Mouse (Mus musculus): ENCODE data around the gene Zfp560. TPM values are rescaled to one million over a fixed set of nuclear protein-coding genes. Genes with fewer than 3 reads are reported as not detected.
"Not testable (repeated sequence)": the region's sequence is repeated elsewhere in the genome, so short reads cannot be mapped to it uniquely, and the experiment has no call there.

Gene Zfp560
- total and polyA plus RNA-seq, 2 experiments from 2014 or later = 4.8 to 53.6 TPM

DNA sequence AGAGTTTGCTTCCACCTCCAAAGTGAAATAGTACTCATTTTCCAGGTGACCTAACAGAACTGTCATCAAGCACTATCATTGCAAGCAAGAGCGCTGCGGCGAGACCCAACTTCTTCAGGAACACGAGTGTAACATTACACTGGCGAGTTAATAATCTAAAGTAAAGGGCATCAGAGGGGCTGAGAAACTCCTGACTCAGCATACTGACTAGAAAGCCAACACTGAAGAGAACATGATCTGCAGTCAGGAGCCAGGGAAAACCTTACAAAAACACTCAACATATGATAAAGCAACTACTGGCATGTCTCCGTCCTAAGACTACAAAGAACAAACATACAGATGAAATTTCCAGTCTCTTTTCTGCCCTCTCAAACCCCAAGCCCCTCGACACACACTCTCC lies 1.3 kb downstream of the Zfp560 start:
- no peak for TF ChIP-seq CTCF (IDR thresholded peaks at IDR 0.05; ENCODE audit: low read depth)
- no peak for TF ChIP-seq EP300 (IDR thresholded peaks at IDR 0.05; ENCODE audit: low read depth)
- Histone ChIP-seq H3K4me2 (ENCODE audit: low read depth, low read length) (peak overlapping the region; percentile 77), H3K9me3 (replicated peaks; ENCODE audit: control insufficient read depth, low read length) (no peaks in the 10 kb centered on the region), H3K27ac (ENCODE audit: low read depth) (no peak overlapping the region), H3K27me3 (ENCODE audit: control insufficient read depth, insufficient read depth, low read length) (no peaks in the 10 kb centered on the region), H3K9ac (replicated peaks; ENCODE audit: low read depth, low read length) (no peak overlapping the region), H3K4me1 (ENCODE audit: control insufficient read depth, insufficient read depth) (peaks cover 7% of the 10 kb centered on the region), H3K4me3 (ENCODE audit: low read depth, low read length) (no peak overlapping the region; the same call in 1 of the 2 replicates), H3K36me3 (replicated peaks; ENCODE audit: control insufficient read depth, insufficient read depth, low read length) (no peaks in the 10 kb centered on the region)
- ATAC-seq (ENCODE audit: insufficient read depth, low read depth) (no peak), DNase-seq (ENCODE audit: low spot score) (no peak)
- 84% methylated on average over 7 of the region's 7 CpGs for WGBS

DNA sequence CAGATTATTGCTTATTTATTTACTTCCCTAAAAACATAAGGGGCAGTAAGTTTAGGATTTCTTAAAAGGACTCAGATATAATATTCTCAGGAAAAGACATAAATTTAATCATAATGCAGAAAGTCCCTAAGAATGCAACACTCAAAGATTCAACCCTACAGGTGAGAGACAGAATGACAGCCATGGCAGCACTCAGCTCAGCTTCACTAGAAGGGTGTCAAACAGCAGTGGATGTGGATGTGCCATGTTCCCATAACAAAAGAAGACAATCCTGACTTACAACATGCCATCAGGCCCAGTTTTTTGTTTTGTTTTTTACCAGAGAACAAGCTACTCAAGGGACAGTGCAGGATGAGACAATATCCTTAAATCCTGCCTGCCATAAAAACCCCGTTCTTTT lies 10.3 kb downstream of the Zfp560 start:
- ATAC-seq (ENCODE audit: insufficient read depth, low read depth) (no peak), DNase-seq (ENCODE audit: low spot score) (no peak)
- no peaks in the 10 kb centered on the region for H3K27me3 ChIP-seq (ENCODE audit: control insufficient read depth, insufficient read depth, low read length)
- 89% methylated on average over 1 of the region's 1 CpGs for WGBS
- TF ChIP-seq CTCF (IDR thresholded peaks at IDR 0.05; ENCODE audit: low read depth) = no peak
- no peak for TF ChIP-seq EP300 (IDR thresholded peaks at IDR 0.05; ENCODE audit: low read depth)
- H3K4me1 ChIP-seq (ENCODE audit: control insufficient read depth, insufficient read depth) = no peaks in the 10 kb centered on the region
- no peak overlapping the region for H3K4me3 ChIP-seq (ENCODE audit: low read depth, low read length)
- H3K4me2 ChIP-seq (ENCODE audit: low read depth, low read length) = no peak overlapping the region
- no peaks in the 10 kb centered on the region for H3K36me3 ChIP-seq (replicated peaks; ENCODE audit: control insufficient read depth, insufficient read depth, low read length)
- H3K9ac ChIP-seq (replicated peaks; ENCODE audit: low read depth, low read length) = no peak overlapping the region
- no peak overlapping the region for H3K27ac ChIP-seq (ENCODE audit: low read depth)
- no peaks in the 10 kb centered on the region for H3K9me3 ChIP-seq (replicated peaks; ENCODE audit: control insufficient read depth, low read length)

DNA sequence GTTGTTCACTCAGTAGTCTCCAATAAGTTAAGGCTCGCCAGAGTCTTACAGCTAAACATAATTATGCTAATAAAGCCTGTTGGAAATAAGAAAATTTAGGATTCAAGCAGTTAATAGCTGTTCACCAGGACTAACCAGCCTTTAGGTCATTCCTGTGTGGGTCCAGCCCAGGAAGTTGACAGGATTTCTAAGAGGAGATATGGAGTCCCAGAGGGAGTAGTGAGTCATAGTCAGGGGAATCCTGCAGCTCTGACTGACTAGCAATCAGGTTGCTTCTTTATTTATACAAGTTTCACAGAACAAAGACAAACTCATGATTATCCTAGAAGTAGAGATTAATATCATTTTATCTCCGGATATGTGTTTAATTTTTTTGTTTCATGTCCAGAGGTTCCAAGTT lies 17.7 kb downstream of the Zfp560 start:
- no peak for DNase-seq (ENCODE audit: low spot score)
- H3K9ac ChIP-seq (replicated peaks; ENCODE audit: low read depth, low read length) = no peak overlapping the region
- H3K4me2 ChIP-seq (ENCODE audit: low read depth, low read length) = no peak overlapping the region
- no peak overlapping the region for H3K4me3 ChIP-seq (ENCODE audit: low read depth, low read length)
- H3K4me1 ChIP-seq (ENCODE audit: control insufficient read depth, insufficient read depth) = no peaks in the 10 kb centered on the region
- no peak for ATAC-seq (ENCODE audit: insufficient read depth, low read depth)
- TF ChIP-seq EP300 (IDR thresholded peaks at IDR 0.05; ENCODE audit: low read depth) = no peak
- peaks cover 7% of the 10 kb centered on the region; the same call in 1 of the 2 replicates for H3K36me3 ChIP-seq (replicated peaks; ENCODE audit: control insufficient read depth, insufficient read depth, low read length)
- H3K27ac ChIP-seq (ENCODE audit: low read depth) = no peak overlapping the region
- H3K27me3 ChIP-seq (ENCODE audit: control insufficient read depth, insufficient read depth, low read length) = no peaks in the 10 kb centered on the region
- H3K9me3 ChIP-seq (replicated peaks; ENCODE audit: control insufficient read depth, low read length) = 0 out of 2 replicates have a peak, but pooled peaks cover 4% of the 10 kb centered on the region
- 89% methylated on average over 2 of the region's 2 CpGs for WGBS

DNA sequence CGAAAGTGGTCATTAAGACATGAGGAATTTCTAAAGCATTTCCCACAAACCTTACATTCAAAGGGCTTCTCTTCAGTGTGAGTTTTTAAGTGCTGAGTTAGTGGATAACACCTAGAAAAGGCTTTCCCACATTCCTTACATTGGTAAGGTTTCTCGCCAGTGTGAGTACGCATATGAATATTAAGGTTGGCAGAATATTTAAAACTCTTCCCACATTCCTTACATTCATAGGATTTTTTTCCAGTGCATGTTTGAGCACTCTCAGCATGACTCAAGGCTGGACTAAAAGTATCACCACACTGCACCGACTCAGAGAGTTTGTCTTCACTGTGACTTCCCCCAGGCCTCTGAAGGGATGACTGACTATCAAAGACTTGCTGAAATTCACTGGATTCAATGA lies 36.5 kb downstream of the Zfp560 start:
- TF ChIP-seq CTCF (IDR thresholded peaks at IDR 0.05; ENCODE audit: low read depth) (no peak), EP300 (IDR thresholded peaks at IDR 0.05; ENCODE audit: low read depth) (no peak)
- ATAC-seq (ENCODE audit: insufficient read depth, low read depth) = no peak
- Histone ChIP-seq H3K27ac (ENCODE audit: low read depth) (no peak overlapping the region), H3K4me3 (ENCODE audit: low read depth, low read length) (no peak overlapping the region), H3K4me1 (ENCODE audit: control insufficient read depth, insufficient read depth) (no peaks in the 10 kb centered on the region), H3K27me3 (ENCODE audit: control insufficient read depth, insufficient read depth, low read length) (no peaks in the 10 kb centered on the region), H3K9ac (replicated peaks; ENCODE audit: low read depth, low read length) (no peak overlapping the region), H3K4me2 (ENCODE audit: low read depth, low read length) (no peak overlapping the region), H3K36me3 (replicated peaks; ENCODE audit: control insufficient read depth, insufficient read depth, low read length) (peaks cover 35% of the 10 kb centered on the region), H3K9me3 (replicated peaks; ENCODE audit: control insufficient read depth, low read length) (peaks cover 10% of the 10 kb centered on the region)
- DNase-seq (ENCODE audit: low spot score) = no peak
- WGBS = 77% methylated on average over 4 of the region's 4 CpGs

DNA sequence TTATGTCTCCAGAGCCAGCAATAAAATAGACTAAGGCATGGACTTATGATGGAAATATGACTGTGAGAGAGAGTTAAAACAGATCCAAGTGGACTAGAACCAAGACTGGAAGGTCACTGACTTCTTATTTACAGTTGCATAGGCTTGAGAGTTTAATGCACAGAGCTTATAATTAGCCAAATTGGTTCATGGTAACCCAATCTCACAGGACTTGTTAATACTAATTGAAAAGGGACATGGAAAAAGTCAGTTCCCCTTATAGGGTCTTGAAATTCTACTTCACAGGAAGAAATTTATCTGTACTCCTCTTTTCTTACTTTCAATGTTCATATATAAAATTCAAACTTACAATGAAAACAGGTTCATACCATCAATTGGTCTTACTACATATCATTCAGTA lies 49.0 kb downstream of the Zfp560 start, which contains the start of gene Olfr18:
TSS of gene Olfr18 (minus strand) at position 101 of the 400 bp plus-strand sequence.
- H3K27ac ChIP-seq (ENCODE audit: low read depth) = no peak within 1 kb of the TSS
- H3K4me2 ChIP-seq (ENCODE audit: low read depth, low read length) = no peak within 1 kb of the TSS
- TF ChIP-seq CTCF (IDR thresholded peaks at IDR 0.05; ENCODE audit: low read depth) = no peak
- TF ChIP-seq EP300 (IDR thresholded peaks at IDR 0.05; ENCODE audit: low read depth) = no peak
- no peaks in the 10 kb centered on the region for H3K27me3 ChIP-seq (ENCODE audit: control insufficient read depth, insufficient read depth, low read length)
- no peak within 1 kb of the TSS for H3K4me3 ChIP-seq (ENCODE audit: low read depth, low read length)
- no peaks in the 10 kb centered on the region for H3K36me3 ChIP-seq (replicated peaks; ENCODE audit: control insufficient read depth, insufficient read depth, low read length)
- H3K9ac ChIP-seq (replicated peaks; ENCODE audit: low read depth, low read length) = no peak within 1 kb of the TSS
- DNase-seq (ENCODE audit: low spot score) = no peak
- H3K9me3 ChIP-seq (replicated peaks; ENCODE audit: control insufficient read depth, low read length) = no peaks in the 10 kb centered on the region
- H3K4me1 ChIP-seq (ENCODE audit: control insufficient read depth, insufficient read depth) = no peaks in the 10 kb centered on the region
- ATAC-seq (ENCODE audit: insufficient read depth, low read depth) = no peak

DNA sequence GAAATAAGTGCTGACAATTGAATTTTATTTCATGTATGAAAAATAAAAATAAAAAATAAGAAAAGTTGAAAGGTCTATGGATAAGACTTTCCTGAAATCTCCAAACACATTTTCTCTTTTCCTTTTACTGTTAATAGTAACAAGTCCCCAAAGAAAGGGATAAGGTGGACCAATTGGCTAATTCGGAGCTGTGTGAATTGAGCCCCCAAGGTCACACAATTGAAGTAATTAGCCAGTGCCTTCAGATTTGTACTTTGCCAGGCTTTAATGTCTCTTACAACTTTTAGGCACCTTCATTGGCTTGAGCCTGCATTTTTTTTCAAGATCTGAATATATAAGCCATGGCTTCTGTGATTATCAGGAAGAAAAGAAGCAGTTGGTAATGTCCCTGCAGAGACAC lies 86.7 kb downstream of the Zfp560 start, which contains the start of gene Olfr873:
TSS of gene Olfr873 (plus strand) at position 301 of the 400 bp plus-strand sequence.
- DNase-seq (ENCODE audit: low spot score) = no peak
- no peaks in the 10 kb centered on the region for H3K9me3 ChIP-seq (replicated peaks; ENCODE audit: control insufficient read depth, low read length)
- 71% methylated on average over 1 of the region's 1 CpGs for WGBS
- H3K36me3 ChIP-seq (replicated peaks; ENCODE audit: control insufficient read depth, insufficient read depth, low read length) = no peaks in the 10 kb centered on the region
- H3K4me2 ChIP-seq (ENCODE audit: low read depth, low read length) = no peak within 1 kb of the TSS
- no peak within 1 kb of the TSS for H3K4me3 ChIP-seq (ENCODE audit: low read depth, low read length)
- H3K9ac ChIP-seq (replicated peaks; ENCODE audit: low read depth, low read length) = no peak within 1 kb of the TSS
- no peak within 1 kb of the TSS for H3K27ac ChIP-seq (ENCODE audit: low read depth)
- H3K27me3 ChIP-seq (ENCODE audit: control insufficient read depth, insufficient read depth, low read length) = no peaks in the 10 kb centered on the region
- no peak for ATAC-seq (ENCODE audit: insufficient read depth, low read depth)
- H3K4me1 ChIP-seq (ENCODE audit: control insufficient read depth, insufficient read depth) = no peaks in the 10 kb centered on the region
- no peak for TF ChIP-seq EP300 (IDR thresholded peaks at IDR 0.05; ENCODE audit: low read depth)
- TF ChIP-seq CTCF (IDR thresholded peaks at IDR 0.05; ENCODE audit: low read depth) = no peak

DNA sequence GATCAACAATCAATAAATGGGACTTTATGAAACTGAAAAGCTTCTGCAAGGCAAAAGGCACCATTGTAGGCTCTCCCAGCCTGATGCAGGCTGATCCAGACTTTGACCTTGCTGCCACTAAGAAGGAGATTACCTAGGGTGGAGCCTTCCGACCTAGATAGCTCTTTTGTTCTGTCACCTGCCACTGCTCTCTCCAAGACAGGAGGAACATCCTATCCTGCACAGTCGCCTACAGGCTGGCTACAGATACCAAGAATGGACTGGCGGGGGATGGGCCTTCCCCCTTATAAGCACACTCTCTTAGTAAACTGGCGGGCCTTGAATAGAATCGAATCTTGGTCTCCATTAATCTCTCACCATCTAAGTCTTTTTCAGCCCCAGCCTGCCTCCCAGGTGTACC lies 89.4 kb downstream of the Zfp560 start:
- ATAC-seq (ENCODE audit: insufficient read depth, low read depth) = not testable (repeated sequence)
- WGBS = 69% methylated on average over 5 of the region's 5 CpGs

More for the DNA sequence above, 89.4 kb downstream of the Zfp560 start:
- H3K36me3 ChIP-seq (replicated peaks; ENCODE audit: control insufficient read depth, insufficient read depth, low read length); H3K4me3 ChIP-seq (ENCODE audit: low read depth, low read length); H3K27ac ChIP-seq (ENCODE audit: low read depth); DNase-seq (ENCODE audit: low spot score); H3K9me3 ChIP-seq (replicated peaks; ENCODE audit: control insufficient read depth, low read length); H3K27me3 ChIP-seq (ENCODE audit: control insufficient read depth, insufficient read depth, low read length); H3K9ac ChIP-seq (replicated peaks; ENCODE audit: low read depth, low read length); H3K4me2 ChIP-seq (ENCODE audit: low read depth, low read length); H3K4me1 ChIP-seq (ENCODE audit: control insufficient read depth, insufficient read depth): not testable (repeated sequence)

Data from heart, postnatal 0 days (tissue).